Mouse (Mus musculus) intestine, postnatal 0 days (tissue): Measurements from ENCODE around the gene Sap18. TPM values are rescaled to one million over a fixed set of nuclear protein-coding genes. Genes with fewer than 3 reads are reported as not detected.

Experiments used
- ATAC-seq: fragments of 200-750 bp; cut with Nextera tagmentation; 2 replicates; pipeline ENCODE4 v1.8.0; 2017; ENCODE audit warnings: mild to moderate bottlenecking, moderate TSS enrichment, moderate library complexity
- H3K27ac ChIP-seq: fragments of 300-500 bp; sonication (generic); 2 replicates; pipeline ENCODE4 v1.5.1; 2014; ENCODE audit warnings: mild to moderate bottlenecking, low read depth, low read length, moderate library complexity
- H3K27me3 ChIP-seq: fragments of 300-500 bp; sonication (generic); replicated peaks from 2 replicates; pipeline ENCODE4 v1.6.1; 2014; ENCODE audit warnings: low read length, mixed read lengths; ENCODE audit not compliant: control insufficient read depth, insufficient read depth
- H3K36me3 ChIP-seq: fragments of 300-500 bp; sonication (generic); 2 replicates; pipeline ENCODE4 v1.6.1; 2014; ENCODE audit warnings: mild to moderate bottlenecking, moderate library complexity; ENCODE audit not compliant: control insufficient read depth, insufficient read depth
- H3K4me1 ChIP-seq: fragments of 300-500 bp; sonication (generic); replicated peaks from 2 replicates; pipeline ENCODE4 v1.6.1; 2014; ENCODE audit warnings: antibody characterized with exemption, low read length, mixed read lengths; ENCODE audit not compliant: control insufficient read depth, insufficient read depth
- H3K4me2 ChIP-seq: fragments of 300-500 bp; sonication (generic); replicated peaks from 2 replicates; pipeline ENCODE4 v1.6.1; 2014; ENCODE audit warnings: low read depth, mild to moderate bottlenecking, moderate library complexity
- H3K4me3 ChIP-seq: fragments of 300-500 bp; sonication (generic); 2 replicates; pipeline ENCODE4 v1.5.1; 2014; ENCODE audit warnings: low read depth, low read length
- H3K9ac ChIP-seq: fragments of 300-500 bp; sonication (generic); 2 replicates; pipeline ENCODE4 v1.6.1; 2014; ENCODE audit warnings: mild to moderate bottlenecking, low read depth, low read length
- H3K9me3 ChIP-seq: fragments of 300-500 bp; sonication (generic); 2 replicates; pipeline ENCODE4 v1.6.1; 2016; ENCODE audit warnings: mixed run types; ENCODE audit not compliant: control insufficient read depth
- CTCF ChIP-seq: sonication (generic); IDR thresholded peaks from 2 replicates; pipeline ENCODE4 v1.5.1; 2016; ENCODE audit warnings: low read depth, mild to moderate bottlenecking, control low read depth, antibody characterized with exemption, moderate library complexity
- WGBS: fragments of 180-500 bp; shearing (Covaris S2); extraction: QIAGEN DNeasy Blood & Tissue Kit; methylation state at CpG from one replicate; pipeline ENCODE4 v1.1.7; 2014; 5-methylcytosine and 5-hydroxymethylcytosine counted together
- polyA plus RNA-seq: library from polyadenylated mRNA; unstranded; fragments of >200 nt; fragmentation: Nextera tagmentation; extraction: Ambion mirVana; gene quantifications from 2 replicates; pipeline ENCODE4 v1.2.1, GENCODE M21; 2015

Sap18 gene
- polyA plus RNA-seq, 1 experiment from 2014 or later = 11.1 TPM

GRCm38 (mm10) chr14:57789759-57790158, 8.2 kb upstream of the Sap18 start:
- H3K36me3 ChIP-seq = no peaks in the 10 kb centered on the region
- 90% methylated on average over 9 of the region's 9 CpGs for WGBS
- H3K27ac ChIP-seq = no peak overlapping the region
- TF ChIP-seq CTCF = no peak
- no peak overlapping the region for H3K9ac ChIP-seq
- 0 out of 2 replicates have a peak, but pooled peaks cover 3% of the 10 kb centered on the region for H3K4me1 ChIP-seq
- H3K4me2 ChIP-seq = no peak overlapping the region
- no peaks in the 10 kb centered on the region for H3K9me3 ChIP-seq
- no peaks in the 10 kb centered on the region for H3K27me3 ChIP-seq
- H3K4me3 ChIP-seq = no peak overlapping the region
- no peak for ATAC-seq

- WGBS = 70% methylated on average over 4 of the region's 4 CpGs
- Histone ChIP-seq H3K4me2 (no peak overlapping the region), H3K4me1 (0 out of 2 replicates have a peak, but pooled peaks cover 3% of the 10 kb centered on the region), H3K27me3 (no peaks in the 10 kb centered on the region), H3K27ac (no peak overlapping the region), H3K36me3 (no peaks in the 10 kb centered on the region), H3K4me3 (no peak overlapping the region), H3K9ac (no peak overlapping the region), H3K9me3 (no peaks in the 10 kb centered on the region)
- no peak for TF ChIP-seq CTCF
- ATAC-seq = no peak
These were observed 6.8 kb upstream of the Sap18 start for GRCm38 (mm10) chr14:57791171-57791570.

- Histone ChIP-seq H3K36me3 (peaks cover 8% of the 10 kb centered on the region), H3K9ac (no peak overlapping the region), H3K27ac (no peak overlapping the region), H3K4me3 (peak overlapping the region; percentile 60), H3K27me3 (no peaks in the 10 kb centered on the region), H3K4me2 (peak overlapping the region; percentile 85), H3K9me3 (no peaks in the 10 kb centered on the region), H3K4me1 (no peaks in the 10 kb centered on the region)
- ATAC-seq = peak; percentile 16; the same call in 1 of the 2 replicates
- WGBS = 14% methylated on average over 7 of the region's 7 CpGs
- peak; percentile 37; the same call in 1 of the 2 replicates for TF ChIP-seq CTCF
These were observed 429 bp upstream of the Sap18 start for GRCm38 (mm10) chr14:57797551-57797950.

GRCm38 (mm10) chr14:57803731-57804130, 5.8 kb downstream of the Sap18 start:
- Histone ChIP-seq H3K9me3 (no peaks in the 10 kb centered on the region), H3K27ac (no peak overlapping the region), H3K4me3 (no peak overlapping the region), H3K9ac (no peak overlapping the region), H3K27me3 (no peaks in the 10 kb centered on the region), H3K4me2 (no peak overlapping the region), H3K36me3 (peaks cover 51% of the 10 kb centered on the region), H3K4me1 (no peaks in the 10 kb centered on the region)
- WGBS = 87% methylated on average over 4 of the region's 4 CpGs
- TF ChIP-seq CTCF = no peak
- no peak for ATAC-seq

- Histone ChIP-seq H3K27me3 (no peaks in the 10 kb centered on the region), H3K4me2 (no peak overlapping the region), H3K9me3 (no peaks in the 10 kb centered on the region), H3K27ac (no peak overlapping the region), H3K4me1 (no peaks in the 10 kb centered on the region), H3K36me3 (peaks cover 45% of the 10 kb centered on the region), H3K4me3 (no peak overlapping the region), H3K9ac (no peak overlapping the region)
- no peak for ATAC-seq
- TF ChIP-seq CTCF = peak; percentile 81
- WGBS = 65% methylated on average over 5 of the region's 5 CpGs
These were observed 10.6 kb downstream of the Sap18 start for GRCm38 (mm10) chr14:57808558-57808957.

GRCm38 (mm10) chr14:57810886-57811285, 12.9 kb downstream of the Sap18 start:
- TF ChIP-seq CTCF = no peak
- no peaks in the 10 kb centered on the region for H3K27me3 ChIP-seq
- H3K4me2 ChIP-seq = no peak overlapping the region
- ATAC-seq = no peak
- H3K27ac ChIP-seq = no peak overlapping the region
- H3K4me1 ChIP-seq = no peaks in the 10 kb centered on the region
- H3K36me3 ChIP-seq = peaks cover 33% of the 10 kb centered on the region
- WGBS = 54% methylated on average over 2 of the region's 2 CpGs
- no peak overlapping the region for H3K4me3 ChIP-seq
- no peaks in the 10 kb centered on the region for H3K9me3 ChIP-seq
- no peak overlapping the region for H3K9ac ChIP-seq

- Histone ChIP-seq H3K9me3 (no peaks in the 10 kb centered on the region), H3K9ac (no peak overlapping the region), H3K4me3 (no peak overlapping the region), H3K36me3 (peaks cover 28% of the 10 kb centered on the region), H3K27ac (no peak overlapping the region), H3K4me1 (no peaks in the 10 kb centered on the region), H3K27me3 (no peaks in the 10 kb centered on the region), H3K4me2 (no peak overlapping the region)
- TF ChIP-seq CTCF = no peak
- ATAC-seq = no peak
- 96% methylated on average over 5 of the region's 5 CpGs for WGBS
These were observed 13.9 kb downstream of the Sap18 start for GRCm38 (mm10) chr14:57811844-57812243.
